ENCODE assay signal across 18 mouse cellular contexts in genomic region chr16:5478970-5479369, GRCm38 (mm10).
"Had no signal": no experiment of that assay in that cellular context is flagged by ENCODE, and none has a peak within 500 bp of the region (broad histone marks: within the 10 kb centered on the region; RNA-seq: fewer than 3 reads in every experiment).

No protein-coding gene starts in this region.

- H3K4me2 ChIP-seq: lung, embryonic 14.5 days; midbrain, embryonic 12.5 days; neural tube, embryonic 13.5 days; neural tube, embryonic 15.5 days had no signal

- H3K36me3 ChIP-seq: midbrain, embryonic 10.5 days; midbrain, embryonic 12.5 days; neural tube, embryonic 13.5 days; neural tube, embryonic 15.5 days had no signal

- H3K9me3 ChIP-seq: midbrain, embryonic 10.5 days; midbrain, embryonic 12.5 days; neural tube, embryonic 13.5 days; neural tube, embryonic 15.5 days had no signal

- ATAC-seq: midbrain, embryonic 16.5 days had no signal

- DNase-seq: lung, embryonic 14.5 days; lung, postnatal 10 days; lung, postnatal 4 days; midbrain, embryonic 14.5 days; retina, postnatal 1 day; right cerebral cortex, adult 18-20 months; right cerebral cortex, postnatal 25 days; right cerebral cortex, postnatal 4 days; spleen, adult 18-20 months; thymus, adult 18-20 months; thymus, postnatal 14 days; thymus, postnatal 36 days had no signal

- H3K27me3 ChIP-seq: neural tube, embryonic 13.5 days; neural tube, embryonic 15.5 days had no signal

- H3K4me3 ChIP-seq: midbrain, embryonic 10.5 days; midbrain, embryonic 12.5 days; myocyte; neural tube, embryonic 13.5 days; neural tube, embryonic 15.5 days had no signal

- H3K27ac ChIP-seq: midbrain, embryonic 10.5 days; midbrain, embryonic 12.5 days; neural tube, embryonic 13.5 days; neural tube, embryonic 15.5 days had no signal

- H3K9ac ChIP-seq: lung, embryonic 14.5 days; midbrain, embryonic 12.5 days; neural tube, embryonic 13.5 days; neural tube, embryonic 15.5 days had no signal
